Mouse (Mus musculus): ENCODE measurements around the gene Ap1g1.
A peak's percentile ranks its signal among the peaks of the same experiment; 100 is the strongest.
"Not testable (repeated sequence)": the region's sequence is repeated elsewhere in the genome, so short reads cannot be mapped to it uniquely, and the experiment has no call there.

Ap1g1 gene

GRCm38 (mm10) chr8:109778280-109778977 lies at the start of gene Ap1g1:
TSS of gene Ap1g1 (plus strand) at chr8:109778554.
- peak; percentile 91 for DNase-seq (ENCODE audit: low spot score)

- DNase-seq (ENCODE audit: low spot score) = no peak
These were observed 47.3 kb upstream of the Ap1g1 start for GRCm38 (mm10) chr8:109731012-109731411.

DNA sequence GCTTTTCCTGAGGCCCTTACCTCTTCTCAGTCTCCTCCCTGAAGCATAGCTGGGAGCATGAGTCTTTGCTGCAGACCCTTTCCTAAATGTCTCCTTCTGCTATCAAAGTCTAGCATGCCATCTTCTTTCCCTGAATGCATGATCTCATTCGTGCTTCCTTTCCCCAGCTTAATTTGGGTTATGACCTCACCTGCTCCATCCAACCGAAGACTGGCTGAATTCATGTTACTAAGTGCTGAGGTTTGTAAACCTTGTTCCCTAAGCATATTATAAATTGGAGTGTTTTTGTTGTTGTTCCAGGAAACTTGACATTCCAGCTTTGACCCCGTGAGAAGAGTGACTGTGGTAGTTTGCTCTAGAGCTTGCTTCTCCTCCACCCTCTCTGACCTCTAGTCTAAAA lies 44.3 kb upstream of the Ap1g1 start:
- no peak for DNase-seq (ENCODE audit: low spot score)

DNA sequence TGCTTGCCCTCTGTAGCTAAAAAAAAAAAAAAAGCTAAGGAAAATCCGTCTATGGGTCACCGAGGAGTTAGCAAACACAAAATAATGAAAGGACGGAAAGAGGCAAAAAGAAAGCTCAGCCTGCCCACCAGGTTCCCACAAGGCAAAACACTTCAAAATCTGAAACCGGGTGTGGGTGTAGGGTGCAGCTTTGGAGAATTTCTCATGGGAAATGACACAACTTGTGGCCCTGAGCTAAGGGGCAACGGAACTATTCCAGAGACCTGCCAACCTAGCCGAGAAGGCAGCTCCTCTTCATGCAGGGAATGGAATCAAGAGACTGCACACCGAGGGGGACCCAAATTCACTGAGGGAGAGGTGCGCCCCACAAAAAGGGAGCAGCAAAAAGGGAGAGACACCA lies 41.5 kb upstream of the Ap1g1 start:
- DNase-seq (ENCODE audit: low spot score) = no peak

- peak; percentile 71 for DNase-seq (ENCODE audit: low spot score)
These were observed 40.9 kb upstream of the Ap1g1 start, which contains the start of gene Atxn1l for GRCm38 (mm10) chr8:109737237-109738048. TSS of gene Atxn1l (minus strand) at chr8:109737739.

GRCm38 (mm10) chr8:109738049-109738380 lies 40.3 kb upstream of the Ap1g1 start:
- DNase-seq (ENCODE audit: low spot score) = no peak

DNA sequence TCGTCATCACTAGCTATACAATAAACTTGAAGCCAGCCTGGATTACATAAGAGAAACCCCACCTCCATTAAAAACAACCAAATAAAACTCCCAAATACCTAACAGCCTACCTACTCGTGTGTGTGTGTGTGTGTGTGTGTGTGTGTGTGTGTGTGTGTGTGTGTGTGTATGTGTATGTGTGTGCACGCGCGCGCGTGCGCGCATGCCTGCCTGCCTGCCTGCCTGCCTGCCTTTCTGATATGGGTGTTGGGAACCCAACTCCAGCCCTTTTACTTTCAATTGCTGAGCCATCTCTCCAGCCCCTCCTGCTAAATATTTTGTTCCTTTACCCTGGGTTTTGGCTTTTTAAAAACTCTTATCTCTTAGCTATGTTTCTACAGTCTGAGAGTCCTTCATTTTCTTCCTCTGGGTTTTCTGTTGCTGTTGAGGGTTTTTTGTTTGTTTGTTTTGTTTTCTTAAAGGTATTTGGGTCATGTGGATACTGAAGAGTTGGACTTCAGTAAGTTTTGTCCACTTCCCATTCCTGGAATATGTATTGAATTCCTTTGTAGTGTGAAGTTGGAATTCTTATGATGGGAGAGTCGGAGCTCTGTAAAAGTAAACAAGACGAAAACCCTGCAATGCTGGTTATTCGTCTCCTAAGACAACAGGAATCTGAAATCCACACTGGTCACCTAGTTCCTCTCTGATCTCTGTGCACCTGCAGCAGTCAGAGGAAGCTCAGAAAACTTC lies 30.7 kb upstream of the Ap1g1 start:
- no peak for DNase-seq (ENCODE audit: low spot score)

- no peak for DNase-seq (ENCODE audit: low spot score)
These were observed 28.1 kb upstream of the Ap1g1 start for GRCm38 (mm10) chr8:109750274-109750673.

- DNase-seq (ENCODE audit: low spot score) = peak; percentile 46
These were observed 27.7 kb upstream of the Ap1g1 start for GRCm38 (mm10) chr8:109750699-109751098.

GRCm38 (mm10) chr8:109751731-109752485 lies 26.4 kb upstream of the Ap1g1 start:
- DNase-seq (ENCODE audit: low spot score) = no peak

GRCm38 (mm10) chr8:109754696-109755095 lies 23.7 kb upstream of the Ap1g1 start:
- DNase-seq (ENCODE audit: low spot score) = no peak

GRCm38 (mm10) chr8:109755554-109755953 lies 22.8 kb upstream of the Ap1g1 start:
- DNase-seq (ENCODE audit: low spot score) = not testable (repeated sequence)

DNA sequence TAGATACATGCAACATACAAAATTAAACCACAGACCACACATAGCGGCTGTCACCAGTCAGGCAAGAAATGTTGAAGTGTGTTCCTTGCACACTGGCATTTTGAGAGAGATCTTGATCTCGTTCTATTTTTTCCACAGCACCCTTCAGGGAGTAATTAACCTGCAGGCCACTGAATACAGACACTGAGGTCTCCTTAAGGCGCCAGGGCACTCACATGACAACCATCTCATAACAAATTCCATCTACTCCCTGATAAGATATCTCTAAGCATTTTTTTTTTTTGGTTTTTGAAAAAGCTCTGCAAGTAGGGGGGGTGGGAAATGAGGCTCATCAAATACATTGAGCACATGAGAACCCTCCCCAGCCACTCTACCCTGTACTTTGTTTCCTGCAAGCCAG lies 21.5 kb upstream of the Ap1g1 start:
- DNase-seq (ENCODE audit: low spot score) = no peak

GRCm38 (mm10) chr8:109759426-109759825 lies 18.9 kb upstream of the Ap1g1 start:
- no peak for DNase-seq (ENCODE audit: low spot score)

- no peak for DNase-seq (ENCODE audit: low spot score)
These were observed 18.1 kb upstream of the Ap1g1 start for GRCm38 (mm10) chr8:109760221-109760620.

- DNase-seq (ENCODE audit: low spot score) = no peak
These were observed 14.3 kb upstream of the Ap1g1 start for GRCm38 (mm10) chr8:109764031-109764430.

DNA sequence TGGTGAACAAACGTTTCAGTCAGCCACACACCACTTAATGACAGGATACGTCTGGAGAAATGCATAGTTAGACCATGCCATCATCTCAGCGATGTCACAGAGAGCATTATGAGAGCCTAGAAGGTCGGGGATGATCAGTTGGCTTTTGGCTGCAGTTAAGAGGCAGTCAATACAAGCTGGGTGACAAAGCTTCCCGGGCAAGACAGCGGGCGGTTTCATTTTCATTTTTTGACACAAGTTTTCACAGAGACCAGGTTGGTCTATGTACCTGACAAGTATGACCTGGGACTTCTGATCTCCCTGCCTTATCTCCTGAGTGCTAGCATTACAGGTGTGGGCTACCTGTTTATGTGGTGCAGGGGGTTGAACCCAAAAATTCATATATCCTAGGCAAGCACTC lies 12.3 kb upstream of the Ap1g1 start:
- no peak for DNase-seq (ENCODE audit: low spot score)

- DNase-seq (ENCODE audit: low spot score) = no peak
These were observed 5.2 kb upstream of the Ap1g1 start for GRCm38 (mm10) chr8:109773154-109773553.

- DNase-seq (ENCODE audit: low spot score) = no peak
These were observed 503 bp upstream of the Ap1g1 start for GRCm38 (mm10) chr8:109777851-109778250.

DNA sequence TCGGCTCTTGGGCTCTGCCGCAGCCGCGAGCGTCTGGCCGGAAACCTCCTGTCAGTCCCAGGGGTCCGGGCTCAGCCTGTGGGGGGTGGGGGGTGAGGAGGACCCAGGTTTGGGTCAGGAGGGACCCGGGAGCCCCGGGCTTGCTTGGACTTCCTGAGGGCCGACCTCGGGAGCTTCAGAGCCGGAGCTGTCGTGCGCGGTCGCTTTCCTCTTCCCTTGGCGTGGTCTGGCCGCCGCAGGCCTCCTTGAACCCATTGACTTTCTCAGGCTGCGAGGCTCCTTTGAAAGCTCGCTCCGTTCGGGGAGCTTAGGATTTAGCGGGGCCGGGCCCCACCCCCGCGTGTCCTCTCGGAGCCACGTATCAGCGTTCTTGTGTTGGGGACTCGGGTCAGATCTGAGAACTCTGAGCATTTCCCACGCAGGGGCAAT lies 653 bp downstream of the Ap1g1 start:
- peak; percentile 30 for DNase-seq (ENCODE audit: low spot score)

DNA sequence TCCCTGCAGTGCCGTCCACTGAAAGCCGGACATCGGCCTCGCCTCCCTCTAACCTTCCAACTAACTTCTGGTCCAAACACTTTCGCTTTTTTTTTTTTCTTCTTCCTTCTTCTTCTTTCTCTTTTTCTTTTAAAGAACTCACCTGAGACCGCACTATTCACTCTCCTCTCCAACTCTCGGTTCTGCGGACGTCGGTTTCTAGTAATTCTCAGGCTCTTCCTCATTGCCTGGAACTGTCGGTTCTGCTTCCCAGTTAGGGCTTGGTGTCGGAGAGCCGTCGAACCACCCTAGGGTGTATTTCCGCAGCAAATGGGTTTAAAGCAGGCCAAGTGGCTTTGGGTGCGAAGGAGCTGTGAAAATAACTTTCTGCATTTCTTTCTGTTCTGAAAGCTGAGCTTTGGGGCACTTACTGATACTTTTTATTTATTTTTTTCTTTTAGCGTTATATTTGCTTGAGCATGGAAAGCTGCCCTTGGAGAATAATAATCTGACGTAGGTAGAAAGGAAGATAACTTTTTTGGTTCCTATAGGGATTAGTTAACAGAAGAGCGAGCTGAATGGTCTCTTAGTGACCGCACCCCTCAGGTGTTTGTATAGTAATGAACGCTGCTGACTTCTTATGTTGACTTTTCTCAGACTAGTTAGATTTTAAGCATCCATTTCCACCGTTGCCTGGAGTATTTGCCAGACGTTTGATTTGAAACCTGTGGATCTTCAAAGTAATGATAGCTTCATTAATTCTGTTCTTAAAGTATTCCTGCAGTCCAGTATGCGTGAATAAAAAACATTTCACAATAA lies 1.3 kb downstream of the Ap1g1 start:
- no peak for DNase-seq (ENCODE audit: low spot score)
